Mouse (Mus musculus) hindbrain, embryonic 16.5 days (tissue): ENCODE measurements around the gene Prss23. TPM values are rescaled to one million over a fixed set of nuclear protein-coding genes. Genes with fewer than 3 reads are reported as not detected.

ENCODE experiments used
- ATAC-seq: fragments of 200-750 bp; cut with Nextera tagmentation; 2 replicates; pipeline ENCODE4 v1.8.0; 2017; ENCODE audit warnings: moderate TSS enrichment, moderate library complexity
- H3K27ac ChIP-seq: fragments of 300-500 bp; sonication (generic); 2 replicates; pipeline ENCODE4 v1.5.1; 2014; ENCODE audit warnings: low read depth, mild to moderate bottlenecking, control low read depth, low read length, moderate library complexity
- H3K27me3 ChIP-seq: fragments of 300-500 bp; sonication (generic); replicated peaks from 2 replicates; pipeline ENCODE4 v1.6.1; 2014; ENCODE audit warnings: low read length; ENCODE audit not compliant: control insufficient read depth, insufficient read depth
- H3K36me3 ChIP-seq: fragments of 300-500 bp; sonication (generic); 2 replicates; pipeline ENCODE4 v1.6.1; 2014; ENCODE audit warnings: mild to moderate bottlenecking, low read length, moderate library complexity, mixed read lengths; ENCODE audit not compliant: control insufficient read depth, insufficient read depth
- H3K4me1 ChIP-seq: fragments of 300-500 bp; sonication (generic); 2 replicates; pipeline ENCODE4 v1.6.1; 2014; ENCODE audit warnings: low read depth, low read length; ENCODE audit not compliant: control insufficient read depth, insufficient read depth
- H3K4me2 ChIP-seq: fragments of 300-500 bp; sonication (generic); 2 replicates; pipeline ENCODE4 v1.6.1; 2014; ENCODE audit warnings: mild to moderate bottlenecking, low read length, control low read depth, moderate library complexity
- H3K4me3 ChIP-seq: fragments of 300-500 bp; sonication (generic); 2 replicates; pipeline ENCODE4 v1.5.1; 2014; ENCODE audit warnings: mild to moderate bottlenecking, low read length, control low read depth, moderate library complexity
- H3K9ac ChIP-seq: fragments of 300-500 bp; sonication (generic); 2 replicates; pipeline ENCODE4 v1.6.1; 2014; ENCODE audit warnings: low read depth, mild to moderate bottlenecking, control low read depth, low read length, moderate library complexity
- H3K9me3 ChIP-seq: fragments of 300-500 bp; sonication (generic); 2 replicates; pipeline ENCODE4 v1.6.1; 2014; ENCODE audit warnings: mild to moderate bottlenecking, low read length, moderate library complexity; ENCODE audit not compliant: control insufficient read depth
- WGBS: fragments of 180-500 bp; shearing (Covaris S2); extraction: QIAGEN DNeasy Blood & Tissue Kit; methylation state at CpG from one replicate; pipeline ENCODE4 v1.1.7; 2014; 5-methylcytosine and 5-hydroxymethylcytosine counted together
- polyA plus RNA-seq: library from polyadenylated mRNA; unstranded; fragments of >200 nt; fragmentation: Nextera tagmentation; extraction: Ambion mirVana; gene quantifications from 2 replicates; pipeline ENCODE4 v1.2.1, GENCODE M21; 2015

The Prss23 gene
- polyA plus RNA-seq, result 17.3 and 17.7 TPM in 2 replicates

GRCm38 (mm10) chr7:89526731-89527429, at the start of gene Prss23:
Gene Prss23 (minus strand): TSS chr7:89527187.
- no peaks in the 10 kb centered on the region for H3K27me3 ChIP-seq
- H3K9me3 ChIP-seq, result no peaks in the 10 kb centered on the region
- 84% methylated on average over 16 of the region's 16 CpGs for WGBS
- ATAC-seq, result no peak
- H3K9ac ChIP-seq, result no peak within 1 kb of the TSS
- H3K4me1 ChIP-seq, result no peaks in the 10 kb centered on the region
- H3K27ac ChIP-seq, result no peak within 1 kb of the TSS
- no peak within 1 kb of the TSS for H3K4me3 ChIP-seq
- H3K4me2 ChIP-seq, result no peak within 1 kb of the TSS
- no peaks in the 10 kb centered on the region for H3K36me3 ChIP-seq

- Histone ChIP-seq H3K9me3 (no peaks in the 10 kb centered on the region), H3K27me3 (no peaks in the 10 kb centered on the region), H3K4me2 (no peak overlapping the region), H3K4me3 (no peak overlapping the region), H3K4me1 (no peaks in the 10 kb centered on the region), H3K27ac (no peak overlapping the region), H3K36me3 (no peaks in the 10 kb centered on the region), H3K9ac (no peak overlapping the region)
- WGBS, result 93% methylated on average over 3 of the region's 3 CpGs
- no peak for ATAC-seq
These were observed 49.1 kb upstream of the Prss23 start for GRCm38 (mm10) chr7:89576127-89576526.

GRCm38 (mm10) chr7:89564569-89564968, 37.6 kb upstream of the Prss23 start:
- H3K4me1 ChIP-seq, result no peaks in the 10 kb centered on the region
- no peak for ATAC-seq
- H3K27ac ChIP-seq, result no peak overlapping the region
- H3K27me3 ChIP-seq, result no peaks in the 10 kb centered on the region
- no peak overlapping the region for H3K4me3 ChIP-seq
- H3K4me2 ChIP-seq, result no peak overlapping the region
- no peaks in the 10 kb centered on the region for H3K36me3 ChIP-seq
- H3K9ac ChIP-seq, result no peak overlapping the region
- 93% methylated on average over 2 of the region's 2 CpGs for WGBS
- no peaks in the 10 kb centered on the region for H3K9me3 ChIP-seq

GRCm38 (mm10) chr7:89563501-89563900, 36.5 kb upstream of the Prss23 start:
- no peaks in the 10 kb centered on the region for H3K4me1 ChIP-seq
- no peaks in the 10 kb centered on the region for H3K9me3 ChIP-seq
- H3K4me2 ChIP-seq, result no peak overlapping the region
- no peak overlapping the region for H3K4me3 ChIP-seq
- no peak overlapping the region for H3K27ac ChIP-seq
- no peak overlapping the region for H3K9ac ChIP-seq
- no peak for ATAC-seq
- no peaks in the 10 kb centered on the region for H3K36me3 ChIP-seq
- H3K27me3 ChIP-seq, result no peaks in the 10 kb centered on the region
- WGBS, result 93% methylated on average over 2 of the region's 2 CpGs

GRCm38 (mm10) chr7:89562140-89562539, 35.2 kb upstream of the Prss23 start:
- ATAC-seq, result no peak
- WGBS, result 80% methylated on average over 2 of the region's 2 CpGs
- no peaks in the 10 kb centered on the region for H3K9me3 ChIP-seq

GRCm38 (mm10) chr7:89560939-89561338, 34.0 kb upstream of the Prss23 start:
- Histone ChIP-seq H3K27ac (no peak overlapping the region), H3K27me3 (no peaks in the 10 kb centered on the region), H3K9me3 (no peaks in the 10 kb centered on the region), H3K4me2 (no peak overlapping the region), H3K4me1 (no peaks in the 10 kb centered on the region), H3K4me3 (no peak overlapping the region), H3K36me3 (no peaks in the 10 kb centered on the region), H3K9ac (no peak overlapping the region)
- no peak for ATAC-seq
- 72% methylated on average over 3 of the region's 3 CpGs for WGBS

More at GRCm38 (mm10) chr7:89562140-89562539, 35.2 kb upstream of the Prss23 start:
- H3K4me1 ChIP-seq, result no peaks in the 10 kb centered on the region
- H3K4me3 ChIP-seq, result no peak overlapping the region
- H3K4me2 ChIP-seq, result no peak overlapping the region
- no peak overlapping the region for H3K27ac ChIP-seq
- H3K36me3 ChIP-seq, result no peaks in the 10 kb centered on the region
- H3K9ac ChIP-seq, result no peak overlapping the region
- no peaks in the 10 kb centered on the region for H3K27me3 ChIP-seq

GRCm38 (mm10) chr7:89559633-89560032, 32.6 kb upstream of the Prss23 start:
- Histone ChIP-seq H3K36me3 (no peaks in the 10 kb centered on the region), H3K4me2 (no peak overlapping the region), H3K9ac (no peak overlapping the region), H3K9me3 (no peaks in the 10 kb centered on the region), H3K4me3 (no peak overlapping the region), H3K27ac (no peak overlapping the region), H3K27me3 (no peaks in the 10 kb centered on the region), H3K4me1 (no peaks in the 10 kb centered on the region)
- WGBS, result 78% methylated on average over 4 of the region's 4 CpGs
- ATAC-seq, result no peak

GRCm38 (mm10) chr7:89559105-89559504, 32.1 kb upstream of the Prss23 start:
- Histone ChIP-seq H3K4me2 (no peak overlapping the region), H3K4me3 (no peak overlapping the region)
- WGBS, result 87% methylated on average over 4 of the region's 4 CpGs

GRCm38 (mm10) chr7:89558446-89559039, 31.6 kb upstream of the Prss23 start:
- ATAC-seq, result no peak
- Histone ChIP-seq H3K9me3 (no peaks in the 10 kb centered on the region), H3K4me3 (no peak overlapping the region), H3K9ac (no peak overlapping the region), H3K27me3 (no peaks in the 10 kb centered on the region), H3K36me3 (no peaks in the 10 kb centered on the region), H3K4me1 (no peaks in the 10 kb centered on the region), H3K4me2 (no peak overlapping the region), H3K27ac (no peak overlapping the region)
- WGBS, result 72% methylated on average over 11 of the region's 11 CpGs

More at GRCm38 (mm10) chr7:89559105-89559504, 32.1 kb upstream of the Prss23 start:
- Histone ChIP-seq H3K4me1 (no peaks in the 10 kb centered on the region), H3K9ac (no peak overlapping the region), H3K9me3 (no peaks in the 10 kb centered on the region), H3K27ac (no peak overlapping the region), H3K27me3 (no peaks in the 10 kb centered on the region), H3K36me3 (no peaks in the 10 kb centered on the region)
- ATAC-seq, result no peak
